In genomic region chr9:21633106-21633505, GRCm38 (mm10) we compare ENCODE assay signal across 16 mouse cellular contexts.
"Had no signal": no experiment of that assay in that cellular context is flagged by ENCODE, and none has a peak within 500 bp of the region (broad histone marks: within the 10 kb centered on the region; RNA-seq: fewer than 3 reads in every experiment).

No protein-coding gene starts in this region.

- H3K27me3 ChIP-seq: limb, embryonic 12.5 days; limb, embryonic 15.5 days; midbrain, embryonic 12.5 days had no signal

- ATAC-seq: liver, postnatal 0 days; lung, postnatal 0 days had no signal

- H3K27ac ChIP-seq: kidney, postnatal 0 days; limb, embryonic 12.5 days; limb, embryonic 15.5 days; liver, embryonic 14.5 days; macrophage; midbrain, embryonic 12.5 days; stomach, postnatal 0 days had no signal

- H3K4me2 ChIP-seq: limb, embryonic 12.5 days; limb, embryonic 15.5 days; liver, embryonic 11.5 days; lung, embryonic 14.5 days; midbrain, embryonic 12.5 days had no signal

- H3K4me3 ChIP-seq: limb, embryonic 12.5 days; limb, embryonic 15.5 days; midbrain, embryonic 12.5 days had no signal

- DNase-seq: kidney, postnatal 25 days; left cerebral cortex, postnatal 4 days; liver, postnatal 0 days; lung, embryonic 14.5 days; thymus, adult 2 months; thymus, postnatal 14 days; thymus, postnatal 4 days had no signal

- H3K4me1 ChIP-seq: limb, embryonic 12.5 days; midbrain, embryonic 12.5 days had no signal

- H3K9me3 ChIP-seq: limb, embryonic 12.5 days; limb, embryonic 15.5 days; midbrain, embryonic 12.5 days had no signal

- H3K9ac ChIP-seq: limb, embryonic 12.5 days; limb, embryonic 15.5 days; liver, embryonic 14.5 days; liver, postnatal 0 days; lung, embryonic 14.5 days; midbrain, embryonic 12.5 days had no signal
